Mouse (Mus musculus): ENCODE measurements around the gene Cldn13. TPM values are rescaled to one million over a fixed set of nuclear protein-coding genes. Genes with fewer than 3 reads are reported as not detected.

The Cldn13 gene
- total RNA-seq, 1 experiment from 2014 or later = 15.9 TPM

- no peak for ATAC-seq (replicated peaks in 1 of 2; ENCODE audit: insufficient read depth in 1 of 2, low FRiP score in 2 of 2, low TSS enrichment in 1 of 2, low read depth in 1 of 2, poor library complexity in 2 of 2, severe bottlenecking in 2 of 2)
Measured at GRCm38 (mm10) chr5:134873034-134873433, 42.3 kb downstream of the Cldn13 start.

- no peak for ATAC-seq (replicated peaks in 1 of 2; ENCODE audit: insufficient read depth in 1 of 2, low FRiP score in 2 of 2, low TSS enrichment in 1 of 2, low read depth in 1 of 2, poor library complexity in 2 of 2, severe bottlenecking in 2 of 2)
Measured at GRCm38 (mm10) chr5:134872597-134872996, 42.7 kb downstream of the Cldn13 start.

- ATAC-seq (replicated peaks in 1 of 2; ENCODE audit: insufficient read depth in 1 of 2, low FRiP score in 2 of 2, low TSS enrichment in 1 of 2, low read depth in 1 of 2, poor library complexity in 2 of 2, severe bottlenecking in 2 of 2) = no peak
Measured at GRCm38 (mm10) chr5:134868506-134868905, 46.8 kb downstream of the Cldn13 start.

GRCm38 (mm10) chr5:134867320-134868144 lies 47.8 kb downstream of the Cldn13 start:
- ATAC-seq (replicated peaks in 1 of 2; ENCODE audit: insufficient read depth in 1 of 2, low FRiP score in 2 of 2, low TSS enrichment in 1 of 2, low read depth in 1 of 2, poor library complexity in 2 of 2, severe bottlenecking in 2 of 2) = no peak

- ATAC-seq (replicated peaks in 1 of 2; ENCODE audit: insufficient read depth in 1 of 2, low FRiP score in 2 of 2, low TSS enrichment in 1 of 2, low read depth in 1 of 2, poor library complexity in 2 of 2, severe bottlenecking in 2 of 2) = no peak
Measured at GRCm38 (mm10) chr5:134865158-134865557, 50.2 kb downstream of the Cldn13 start.

Other genes with a start within 250 kb of the Cldn13 start
- 15.9 and 19.9 TPM in 2 replicates for gene Limk1, start 226.9 kb downstream of the Cldn13 start, total RNA-seq (2017)
- gene Eln, start 168.2 kb downstream of the Cldn13 start, total RNA-seq (2017) = not detected in 2 replicates
- not detected in 2 replicates for gene Tmem270, start 8.8 kb downstream of the Cldn13 start, total RNA-seq (2017)
- gene Mettl27, start 16.8 kb upstream of the Cldn13 start, total RNA-seq (2017) = 13.8 and 20.0 TPM in 2 replicates
- 0.81 TPM in 1 of 2 replicates, not detected in the other for gene Cldn4, start 31.4 kb upstream of the Cldn13 start, total RNA-seq (2017)
- gene Cldn3, start 70.7 kb upstream of the Cldn13 start, total RNA-seq (2017) = not detected in 2 replicates
- 27.1 and 41.0 TPM in 2 replicates for gene Abhd11, start 93.6 kb upstream of the Cldn13 start, total RNA-seq (2017)
- gene Stx1a, start 108.0 kb upstream of the Cldn13 start, total RNA-seq (2017) = not detected in 2 replicates
- 4.2 and 7.8 TPM in 2 replicates for gene Dnajc30, start 148.7 kb upstream of the Cldn13 start, total RNA-seq (2017)
- gene Bud23, start 149.4 kb upstream of the Cldn13 start, total RNA-seq (2017) = 28.5 and 51.7 TPM in 2 replicates
- 0.50 and 1.6 TPM in 2 replicates for gene Vps37d, start 162.7 kb upstream of the Cldn13 start, total RNA-seq (2017)
- gene Mlxipl, start 174.4 kb upstream of the Cldn13 start, total RNA-seq (2017) = not detected in 2 replicates
- 10.6 and 23.4 TPM in 2 replicates for gene Tbl2, start 234.1 kb upstream of the Cldn13 start, total RNA-seq (2017)

Data from hematopoietic stem cell, adult 5-6 weeks (primary cell).